Mouse (Mus musculus) Muller cell, postnatal 12 days (primary cell): ENCODE measurements around the gene Clns1a.

Experiments used
- DNase-seq: peaks from one replicate; pipeline ENCODE4 v3.0.0-alpha.2; 2015; ENCODE audit errors: inconsistent ontology term

Gene Clns1a

GRCm38 (mm10) chr7:97696506-97697254, at the start of gene Clns1a:
TSS of gene Clns1a (plus strand) at chr7:97696634.
- peak; percentile 84 for DNase-seq

- DNase-seq, result no peak
Measured at GRCm38 (mm10) chr7:97647656-97648055, 48.8 kb upstream of the Clns1a start.

- DNase-seq, result no peak
Measured at GRCm38 (mm10) chr7:97650729-97651128, 45.7 kb upstream of the Clns1a start.

GRCm38 (mm10) chr7:97656144-97656543, 40.3 kb upstream of the Clns1a start:
- DNase-seq, result no peak

GRCm38 (mm10) chr7:97661634-97662033, 34.8 kb upstream of the Clns1a start:
- no peak for DNase-seq

GRCm38 (mm10) chr7:97679239-97679638, 17.2 kb upstream of the Clns1a start:
- DNase-seq, result peak; percentile 15

- no peak for DNase-seq
Measured at GRCm38 (mm10) chr7:97687831-97688230, 8.6 kb upstream of the Clns1a start.

GRCm38 (mm10) chr7:97695441-97695840, 993 bp upstream of the Clns1a start:
- no peak for DNase-seq

- no peak for DNase-seq
Measured at GRCm38 (mm10) chr7:97696133-97696505, 315 bp upstream of the Clns1a start.

- DNase-seq, result no peak
Measured at GRCm38 (mm10) chr7:97700173-97700572, 3.7 kb downstream of the Clns1a start.

- DNase-seq, result no peak
Measured at GRCm38 (mm10) chr7:97701106-97701505, 4.7 kb downstream of the Clns1a start.

- no peak for DNase-seq
Measured at GRCm38 (mm10) chr7:97707123-97707522, 10.7 kb downstream of the Clns1a start.

GRCm38 (mm10) chr7:97707809-97708208, 11.4 kb downstream of the Clns1a start:
- no peak for DNase-seq

- DNase-seq, result no peak
Measured at GRCm38 (mm10) chr7:97709204-97709603, 12.8 kb downstream of the Clns1a start.

GRCm38 (mm10) chr7:97714651-97715050, 18.2 kb downstream of the Clns1a start:
- no peak for DNase-seq

GRCm38 (mm10) chr7:97717326-97717725, 20.9 kb downstream of the Clns1a start:
- no peak for DNase-seq

GRCm38 (mm10) chr7:97719078-97719477, 22.6 kb downstream of the Clns1a start:
- DNase-seq, result no peak

- no peak for DNase-seq
Measured at GRCm38 (mm10) chr7:97720109-97720508, 23.7 kb downstream of the Clns1a start.

GRCm38 (mm10) chr7:97722278-97722918, 26.0 kb downstream of the Clns1a start:
- DNase-seq, result no peak

- DNase-seq, result no peak
Measured at GRCm38 (mm10) chr7:97723646-97724538, 27.5 kb downstream of the Clns1a start.

GRCm38 (mm10) chr7:97725401-97725800, 29.0 kb downstream of the Clns1a start:
- no peak for DNase-seq

- DNase-seq, result no peak
Measured at GRCm38 (mm10) chr7:97726080-97726479, 29.6 kb downstream of the Clns1a start.
